Mouse (Mus musculus) kidney, adult 11 months (tissue): ENCODE data around the gene Cd300e.
A peak's percentile ranks its signal among the peaks of the same experiment; 100 is the strongest.

Source experiments
- DNase-seq: peaks from one replicate; pipeline ENCODE4 v3.0.0; 2022

Gene Cd300e

DNA sequence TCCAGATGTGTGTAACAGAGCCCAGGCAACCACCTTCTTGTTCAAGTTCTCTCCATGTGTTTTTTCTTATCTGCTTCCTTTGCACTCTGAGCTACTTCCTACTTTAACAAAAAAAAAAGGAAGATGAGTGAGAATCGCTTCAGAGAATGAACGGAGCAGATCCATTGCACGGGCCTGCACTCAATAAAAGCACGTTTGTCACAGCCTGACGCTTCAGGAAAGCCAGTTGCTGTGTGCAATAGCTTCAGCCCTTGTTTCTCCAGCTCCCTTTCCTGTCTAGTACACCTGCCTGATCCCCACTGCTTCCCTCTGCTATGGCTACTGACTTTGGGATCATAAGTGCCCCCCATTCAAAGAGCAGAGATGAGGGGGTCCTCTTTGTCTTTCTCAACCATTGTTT lies at the start of gene Cd300e:
Gene Cd300e, minus strand, starts transcription at position 101 of the 400 bp plus-strand sequence.
- no peak for DNase-seq

DNA sequence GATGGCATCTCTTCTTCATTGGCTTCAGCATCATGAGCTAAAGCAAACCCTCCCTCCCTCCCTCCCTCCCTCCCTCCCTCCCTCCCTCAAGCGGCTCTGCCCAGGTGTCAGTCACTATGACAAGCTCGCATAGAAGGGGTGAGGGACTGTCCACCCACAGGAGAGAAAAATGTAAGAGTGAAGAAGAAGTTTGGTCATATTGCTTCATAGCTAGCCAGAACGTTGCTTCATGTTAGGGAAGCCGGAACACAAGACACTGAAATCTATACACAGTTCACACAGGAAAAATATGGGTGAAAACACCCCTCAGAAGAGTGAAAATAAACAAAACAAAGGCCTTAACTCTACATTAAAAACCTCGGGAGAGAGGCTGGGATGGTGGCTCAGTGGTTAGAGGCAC lies 48.3 kb upstream of the Cd300e start:
- DNase-seq: no peak

GRCm38 (mm10) chr11:115108176-115108575 lies 46.2 kb upstream of the Cd300e start:
- no peak for DNase-seq

- DNase-seq: no peak
These were observed 45.5 kb upstream of the Cd300e start for GRCm38 (mm10) chr11:115107403-115107916.

DNA sequence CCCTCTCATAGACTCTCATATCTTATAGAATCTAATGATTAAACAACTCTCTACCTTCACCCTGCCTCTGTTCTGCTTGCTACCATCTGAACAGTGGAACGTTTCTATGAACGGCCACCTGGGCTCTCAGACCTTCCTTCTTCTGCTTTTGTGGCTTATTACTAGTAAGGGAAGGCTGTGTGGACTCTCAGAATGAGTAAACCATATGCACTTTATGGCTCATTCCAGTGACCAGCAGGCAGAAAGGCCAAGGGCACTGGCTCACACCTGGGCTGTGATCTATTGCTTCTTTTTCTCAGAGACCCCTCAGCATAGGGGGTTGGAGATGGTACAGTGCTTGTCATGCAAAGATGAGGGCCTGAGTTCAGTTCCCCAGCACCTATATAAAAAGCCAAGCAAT lies 44.7 kb upstream of the Cd300e start:
- no peak for DNase-seq

DNA sequence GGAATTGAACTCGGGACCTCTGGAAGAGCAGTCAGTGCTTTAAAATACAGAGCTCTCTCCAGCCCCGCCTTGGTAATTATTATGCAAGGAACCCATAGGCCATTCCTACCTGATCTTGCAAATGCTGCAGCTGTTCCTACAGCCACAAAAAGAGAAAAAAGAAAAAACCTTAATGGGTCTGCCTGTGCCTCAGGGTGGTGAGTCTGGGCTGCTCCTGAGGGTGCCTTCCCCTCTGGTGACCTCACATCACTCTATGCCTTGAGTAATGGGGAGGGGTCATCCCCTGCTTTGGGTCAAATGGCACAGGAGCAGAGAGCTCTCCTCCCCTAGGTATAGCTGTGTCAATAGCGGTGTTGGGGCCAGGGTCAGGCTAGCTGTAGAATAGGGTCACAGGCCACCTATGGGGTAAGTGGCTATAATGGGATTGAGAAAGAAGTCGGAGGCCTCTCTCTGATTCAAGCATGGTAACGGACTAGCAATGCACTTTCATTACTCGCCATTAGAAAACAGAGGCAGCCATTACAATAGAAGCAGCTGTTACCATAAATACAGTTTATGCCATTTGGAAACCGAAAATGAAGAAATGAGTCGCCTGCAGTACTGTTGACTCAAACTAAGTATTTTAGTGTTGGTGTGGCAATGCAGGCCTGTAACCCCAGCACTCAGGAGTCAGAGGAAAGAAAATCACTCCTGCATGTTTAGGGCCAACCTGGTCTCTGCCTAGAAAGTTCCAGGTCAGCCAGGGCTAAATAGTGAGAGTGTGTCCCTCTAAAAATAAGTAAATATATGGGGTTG lies 43.0 kb upstream of the Cd300e start:
- DNase-seq: no peak

- no peak for DNase-seq
These were observed 41.8 kb upstream of the Cd300e start for GRCm38 (mm10) chr11:115103470-115104413.

- DNase-seq: no peak
These were observed 40.1 kb upstream of the Cd300e start for GRCm38 (mm10) chr11:115102116-115102515.

DNA sequence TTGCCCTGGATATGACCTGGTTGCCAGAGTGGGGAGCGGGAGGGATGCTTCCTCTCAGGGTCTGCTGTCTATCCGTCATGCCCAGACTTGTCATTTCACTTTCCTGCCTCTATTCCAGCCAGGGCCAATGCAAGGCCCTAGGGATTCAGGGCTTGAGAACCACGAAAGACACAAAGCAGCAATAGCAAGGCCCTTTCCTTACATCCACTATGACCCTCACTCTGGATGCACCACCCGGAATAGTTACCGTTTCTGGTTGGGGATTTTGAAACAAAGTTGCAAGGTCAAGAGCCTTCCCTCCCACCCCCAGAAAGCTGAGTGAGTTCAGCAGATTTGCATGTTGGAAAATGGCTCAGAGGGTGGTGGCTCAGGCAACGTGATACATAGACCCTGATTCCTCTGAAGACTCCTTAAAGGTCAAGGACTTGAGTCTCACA lies 39.7 kb upstream of the Cd300e start:
- no peak for DNase-seq

- DNase-seq: no peak
These were observed 38.8 kb upstream of the Cd300e start for GRCm38 (mm10) chr11:115100741-115101140.

- no peak for DNase-seq
These were observed 38.1 kb upstream of the Cd300e start for GRCm38 (mm10) chr11:115100032-115100621.

DNA sequence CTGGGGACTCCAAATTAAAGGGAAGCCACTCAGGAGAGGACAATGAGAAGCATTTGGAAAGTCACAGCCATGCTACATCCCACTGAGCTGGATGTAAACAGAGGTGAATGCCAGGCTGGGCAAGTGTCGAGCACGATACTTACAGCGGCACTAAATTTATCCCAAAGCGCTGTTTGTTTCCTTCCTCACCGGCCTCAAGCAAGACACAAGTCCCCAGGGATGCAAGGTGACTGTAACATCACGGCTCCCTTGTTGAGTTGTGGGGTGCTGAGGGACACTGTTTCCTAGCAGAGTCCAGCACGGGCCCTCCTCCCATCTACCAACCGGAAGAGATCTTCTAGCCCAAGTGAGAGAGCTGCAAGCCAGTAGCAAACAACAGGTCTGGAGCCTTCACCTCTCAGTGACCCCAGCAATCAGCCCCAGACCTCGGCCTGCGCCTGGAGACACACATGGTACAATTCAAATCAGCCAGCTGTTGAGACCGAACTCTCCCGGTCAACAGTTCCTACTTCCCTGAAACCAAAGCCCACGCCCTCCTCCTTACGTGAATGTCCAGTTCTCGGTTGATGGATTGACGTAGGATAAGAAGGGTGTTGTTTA lies 37.4 kb upstream of the Cd300e start:
- no peak for DNase-seq

GRCm38 (mm10) chr11:115098203-115098932 lies 36.4 kb upstream of the Cd300e start:
- no peak for DNase-seq

GRCm38 (mm10) chr11:115092140-115092539 lies 30.2 kb upstream of the Cd300e start:
- DNase-seq: no peak

GRCm38 (mm10) chr11:115091362-115091901 lies 29.5 kb upstream of the Cd300e start, which contains the start of gene Rab37:
Gene Rab37 (plus strand): TSS chr11:115091431.
- no peak for DNase-seq

GRCm38 (mm10) chr11:115089853-115090252 lies 27.9 kb upstream of the Cd300e start:
- DNase-seq: no peak

GRCm38 (mm10) chr11:115086213-115086612 lies 24.2 kb upstream of the Cd300e start:
- no peak for DNase-seq

- DNase-seq: no peak
These were observed 23.1 kb upstream of the Cd300e start for GRCm38 (mm10) chr11:115085064-115085463.

DNA sequence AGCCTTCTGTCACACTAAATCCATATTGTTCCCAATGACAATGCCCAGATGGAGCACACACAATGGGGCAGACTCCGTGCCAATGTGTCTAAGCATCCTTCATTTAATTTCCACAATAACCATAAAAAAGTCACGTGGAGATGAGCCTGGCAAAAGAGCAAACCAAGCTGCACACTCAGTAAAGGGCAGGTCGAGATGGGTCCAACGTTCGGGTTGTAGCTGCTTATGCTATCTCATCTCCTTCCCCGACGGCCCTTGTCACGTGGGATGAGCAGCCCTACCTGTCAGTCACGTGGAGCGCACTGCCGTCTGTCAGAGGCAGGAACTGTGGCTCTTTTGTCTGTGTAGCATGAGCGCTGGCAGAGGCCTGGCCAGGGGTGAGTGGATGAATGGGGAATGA lies 22.6 kb upstream of the Cd300e start:
- DNase-seq: no peak

- DNase-seq: peak; percentile 11
These were observed 21.6 kb upstream of the Cd300e start for GRCm38 (mm10) chr11:115083376-115084139.

DNA sequence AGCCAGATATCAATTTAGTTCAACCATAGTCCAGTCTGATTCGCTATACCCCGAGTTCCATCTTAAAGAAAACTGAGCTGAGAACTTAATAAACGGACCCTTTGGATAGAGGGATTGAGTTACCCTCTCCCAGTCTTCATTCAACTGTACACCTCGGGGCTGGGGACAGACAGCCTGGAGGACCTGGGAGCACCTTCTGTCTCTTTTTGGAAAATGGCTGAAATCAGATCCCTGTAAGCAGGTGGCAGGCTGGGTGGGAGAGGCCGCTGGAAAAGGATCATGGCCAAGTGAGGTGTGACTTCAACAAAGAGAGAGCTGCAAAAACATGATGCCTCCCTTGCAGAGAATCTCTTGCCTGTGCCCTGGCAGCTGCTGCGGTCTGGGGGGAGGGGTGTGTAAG lies 20.2 kb upstream of the Cd300e start:
- no peak for DNase-seq
